Mouse (Mus musculus) erythroblast, embryonic 14.5 days (primary cell): ENCODE measurements around the gene Mrgpre. TPM values are rescaled to one million over a fixed set of nuclear protein-coding genes. Genes with fewer than 3 reads are reported as not detected.

Source experiments
- H3K27me3 ChIP-seq: 2 replicates; pipeline ENCODE4 v1.6.1; 2012; ENCODE audit warnings: inconsistent platforms; ENCODE audit not compliant: control insufficient read depth
- H3K36me3 ChIP-seq: 2 replicates; pipeline ENCODE4 v1.6.1; 2012; ENCODE audit warnings: mild to moderate bottlenecking, inconsistent platforms; ENCODE audit not compliant: control insufficient read depth
- H3K4me1 ChIP-seq: 2 replicates; pipeline ENCODE4 v1.6.1; 2012; ENCODE audit warnings: inconsistent platforms; ENCODE audit not compliant: control insufficient read depth
- H3K4me3 ChIP-seq: replicated peaks from 2 replicates; pipeline ENCODE3; 2012; ENCODE audit warnings: moderate library complexity, mild to moderate bottlenecking, inconsistent platforms
- H3K9me3 ChIP-seq: 2 replicates; pipeline ENCODE4 v1.6.1; 2012; ENCODE audit warnings: low read length, inconsistent platforms, mixed read lengths; ENCODE audit not compliant: control insufficient read depth
- GATA1 ChIP-seq: IDR thresholded peaks from 2 replicates; pipeline ENCODE4 v1.6.1; 2012; ENCODE audit warnings: low read length, inconsistent platforms, mixed read lengths
- TAL1 ChIP-seq: IDR thresholded peaks from 3 replicates; pipeline ENCODE4 v1.6.1; 2012; ENCODE audit warnings: low read length, inconsistent platforms, mixed read lengths
- polyA plus RNA-seq: library from polyadenylated mRNA; stranded (reverse); fragments of >175 nt; gene quantifications from 2 replicates; pipeline ENCODE4 v1.2.3, GENCODE M21; 2012

Mrgpre gene
- polyA plus RNA-seq, 1 experiment, result not detected

- Histone ChIP-seq H3K4me3 (no peak overlapping the region), H3K4me1 (peaks cover 6% of the 10 kb centered on the region; the same call in 1 of the 2 replicates), H3K27me3 (peaks cover 5% of the 10 kb centered on the region), H3K36me3 (no peaks in the 10 kb centered on the region), H3K9me3 (no peaks in the 10 kb centered on the region)
- no peak for TF ChIP-seq GATA1
- TF ChIP-seq TAL1, result no peak
Observed at GRCm38 (mm10) chr7:143751380-143751779, 32.9 kb downstream of the Mrgpre start.

GRCm38 (mm10) chr7:143749045-143749444 lies 35.3 kb downstream of the Mrgpre start:
- Histone ChIP-seq H3K36me3 (no peaks in the 10 kb centered on the region), H3K27me3 (no peaks in the 10 kb centered on the region)
- TF ChIP-seq GATA1 (no peak), TAL1 (no peak)

GRCm38 (mm10) chr7:143748041-143748868 lies 36.0 kb downstream of the Mrgpre start:
- H3K27me3 ChIP-seq, result no peaks in the 10 kb centered on the region

More at GRCm38 (mm10) chr7:143749045-143749444, 35.3 kb downstream of the Mrgpre start:
- Histone ChIP-seq H3K9me3 (no peaks in the 10 kb centered on the region), H3K4me3 (no peak overlapping the region), H3K4me1 (peaks cover 1% of the 10 kb centered on the region; the same call in 1 of the 2 replicates)

GRCm38 (mm10) chr7:143740653-143741052 lies 43.6 kb downstream of the Mrgpre start:
- H3K4me3 ChIP-seq, result no peak overlapping the region
- H3K36me3 ChIP-seq, result no peaks in the 10 kb centered on the region
- H3K9me3 ChIP-seq, result no peaks in the 10 kb centered on the region
- no peaks in the 10 kb centered on the region for H3K4me1 ChIP-seq
- TF ChIP-seq TAL1 (no peak), GATA1 (no peak)
- H3K27me3 ChIP-seq, result peaks cover 33% of the 10 kb centered on the region

More at GRCm38 (mm10) chr7:143748041-143748868, 36.0 kb downstream of the Mrgpre start:
- TF ChIP-seq GATA1 (no peak), TAL1 (no peak)
- Histone ChIP-seq H3K9me3 (no peaks in the 10 kb centered on the region), H3K4me3 (no peak overlapping the region), H3K36me3 (no peaks in the 10 kb centered on the region), H3K4me1 (peaks cover 1% of the 10 kb centered on the region; the same call in 1 of the 2 replicates)

- Histone ChIP-seq H3K4me3 (peak overlapping the region; percentile 12), H3K36me3 (no peaks in the 10 kb centered on the region), H3K9me3 (no peaks in the 10 kb centered on the region), H3K4me1 (no peaks in the 10 kb centered on the region), H3K27me3 (peaks cover 33% of the 10 kb centered on the region)
- TF ChIP-seq GATA1, result no peak
- no peak for TF ChIP-seq TAL1
Observed at GRCm38 (mm10) chr7:143739511-143740461, 44.5 kb downstream of the Mrgpre start.

GRCm38 (mm10) chr7:143738601-143739006 lies 45.7 kb downstream of the Mrgpre start:
- H3K4me3 ChIP-seq, result no peak overlapping the region
- H3K36me3 ChIP-seq, result no peaks in the 10 kb centered on the region
- H3K9me3 ChIP-seq, result no peaks in the 10 kb centered on the region
- no peak for TF ChIP-seq TAL1
- no peak for TF ChIP-seq GATA1
- peaks cover 33% of the 10 kb centered on the region for H3K27me3 ChIP-seq
- no peaks in the 10 kb centered on the region for H3K4me1 ChIP-seq

GRCm38 (mm10) chr7:143738194-143738593 lies 46.1 kb downstream of the Mrgpre start:
- H3K4me1 ChIP-seq, result no peaks in the 10 kb centered on the region
- peaks cover 33% of the 10 kb centered on the region for H3K27me3 ChIP-seq
- H3K9me3 ChIP-seq, result no peaks in the 10 kb centered on the region
- no peak overlapping the region for H3K4me3 ChIP-seq
- no peaks in the 10 kb centered on the region for H3K36me3 ChIP-seq
- TF ChIP-seq GATA1 (no peak), TAL1 (no peak)

GRCm38 (mm10) chr7:143733746-143734145 lies 50.6 kb downstream of the Mrgpre start:
- H3K9me3 ChIP-seq, result no peaks in the 10 kb centered on the region
- H3K27me3 ChIP-seq, result peaks cover 3% of the 10 kb centered on the region
- H3K36me3 ChIP-seq, result no peaks in the 10 kb centered on the region
- TF ChIP-seq TAL1 (no peak), GATA1 (no peak)
- no peaks in the 10 kb centered on the region for H3K4me1 ChIP-seq
- H3K4me3 ChIP-seq, result no peak overlapping the region

GRCm38 (mm10) chr7:143729886-143730285 lies 54.4 kb downstream of the Mrgpre start:
- H3K4me1 ChIP-seq, result no peaks in the 10 kb centered on the region
- no peaks in the 10 kb centered on the region for H3K36me3 ChIP-seq
- no peak for TF ChIP-seq TAL1
- TF ChIP-seq GATA1, result no peak
- H3K9me3 ChIP-seq, result no peaks in the 10 kb centered on the region
- H3K27me3 ChIP-seq, result no peaks in the 10 kb centered on the region
- H3K4me3 ChIP-seq, result no peak overlapping the region

Other genes starting within 250 kb of the Mrgpre start
- gene Nap1l4, start 235.4 kb downstream of the Mrgpre start, polyA plus RNA-seq, result 5.7 and 6.2 TPM in 2 replicates
- gene Cars, start 184.4 kb downstream of the Mrgpre start, polyA plus RNA-seq, result 8.7 and 12.5 TPM in 2 replicates
- gene Tnfrsf26, start 155.8 kb downstream of the Mrgpre start, polyA plus RNA-seq, result not detected in 2 replicates
- not detected in 2 replicates for gene Tnfrsf22, start 134.8 kb downstream of the Mrgpre start, polyA plus RNA-seq
- 0.02 and 0.14 TPM in 2 replicates for gene Tnfrsf23, start 98.6 kb downstream of the Mrgpre start, polyA plus RNA-seq
- gene Osbpl5, start 27.5 kb downstream of the Mrgpre start, polyA plus RNA-seq, result 0.03 TPM in 1 of 2 replicates, not detected in the other
- not detected in 2 replicates for gene Mrgprg, start 17.5 kb downstream of the Mrgpre start, polyA plus RNA-seq
- gene Nadsyn1, start 38.3 kb upstream of the Mrgpre start, polyA plus RNA-seq, result 0.11 and 0.16 TPM in 2 replicates
- gene Dhcr7, start 38.6 kb upstream of the Mrgpre start, polyA plus RNA-seq, result 0.02 and 0.12 TPM in 2 replicates
- not detected in 2 replicates for gene Gm498, start 82.3 kb upstream of the Mrgpre start, polyA plus RNA-seq
- gene Shank2, start 217.4 kb upstream of the Mrgpre start, polyA plus RNA-seq, result under 0.01 TPM in 1 of 2 replicates, not detected in the other